Mouse (Mus musculus) kidney, postnatal 4 days (tissue): ENCODE data around the gene Cers2.
A peak's percentile ranks its signal among the peaks of the same experiment; 100 is the strongest.

Source experiments
- DNase-seq, 2 experiments: peaks; one replicate each; pipeline ENCODE4 v3.0.0; 2021; ENCODE audit warnings: mixed read lengths in 2 of 2

The Cers2 gene

DNA sequence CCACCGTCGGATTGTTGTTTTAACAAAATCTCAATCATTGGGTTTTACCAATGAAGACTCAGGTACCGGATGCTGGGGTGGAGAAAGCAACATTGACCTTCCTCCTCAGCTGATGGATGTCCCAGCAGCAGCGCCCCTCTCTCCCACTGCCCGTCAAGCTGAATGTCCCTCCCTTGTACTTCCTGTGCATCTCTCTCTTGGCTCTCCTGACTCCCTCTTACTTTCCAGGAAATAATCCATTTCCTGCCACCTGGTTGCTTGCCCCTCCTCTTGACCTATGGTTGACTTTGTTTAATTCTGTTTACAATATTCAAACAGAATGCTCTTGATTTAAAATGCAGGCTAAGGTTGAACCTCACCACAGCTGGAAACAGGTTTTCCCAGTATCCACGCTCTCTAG lies 24.4 kb upstream of the Cers2 start:
- no peak for DNase-seq

DNA sequence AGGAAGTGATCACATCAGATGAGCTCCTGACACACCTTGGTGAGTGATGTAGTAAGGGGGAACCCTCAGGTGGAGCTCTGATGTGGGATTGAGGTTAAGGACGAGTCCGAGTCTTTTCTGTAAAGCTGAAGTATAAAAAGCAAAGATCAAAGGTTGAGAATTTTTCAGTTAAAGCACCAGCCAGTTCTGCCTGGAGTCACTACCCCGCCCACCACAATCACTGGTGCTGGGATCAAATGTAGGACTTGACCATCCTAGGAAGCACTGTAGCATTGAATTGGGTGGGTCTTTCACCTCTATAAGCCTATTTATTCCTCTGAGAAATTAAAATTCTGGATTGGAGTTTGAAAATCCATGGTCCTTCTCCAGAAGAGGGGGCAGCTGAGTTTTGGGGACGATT lies 23.6 kb upstream of the Cers2 start:
- no peak for DNase-seq

DNA sequence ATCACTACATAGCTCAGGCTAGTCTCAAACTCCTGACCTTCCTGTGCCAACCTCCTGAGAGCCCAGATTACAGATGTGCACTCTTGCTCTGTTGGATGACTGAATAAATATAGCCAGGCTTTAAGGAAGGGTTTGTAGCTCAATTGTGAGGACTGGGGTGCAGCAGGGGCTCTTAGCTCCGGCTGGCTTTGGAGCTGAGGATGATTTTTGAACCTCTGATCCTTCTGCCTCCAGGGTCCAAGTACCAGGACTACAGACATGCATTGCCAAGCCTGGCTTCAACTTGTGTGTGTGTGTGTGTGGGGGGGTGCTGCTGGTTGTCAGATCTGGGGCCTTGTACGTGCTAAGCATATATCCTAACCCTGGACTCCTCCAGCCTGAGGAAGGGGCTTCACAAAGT lies 21.7 kb upstream of the Cers2 start:
- no peak for DNase-seq

DNA sequence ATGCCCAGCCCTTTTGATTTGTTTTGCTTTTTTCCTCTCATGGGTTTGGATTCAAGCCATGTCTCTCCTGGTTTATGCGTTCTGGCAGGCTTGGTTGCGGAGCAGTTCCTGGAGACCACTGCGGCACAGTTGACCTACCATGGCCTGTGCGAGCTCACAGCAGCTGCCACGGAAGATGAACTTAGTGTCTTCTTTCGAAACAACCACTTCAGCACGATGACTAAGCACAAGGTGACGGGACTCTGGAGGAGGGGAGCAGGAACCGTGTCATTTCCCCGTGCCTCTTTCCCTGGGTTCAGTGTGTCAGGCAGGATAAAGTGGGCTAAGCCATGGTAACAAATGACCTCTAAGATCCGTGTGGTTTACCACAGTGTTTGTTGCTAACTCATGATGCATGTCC lies 21.1 kb upstream of the Cers2 start:
- DNase-seq: peak in 1 of 2 experiments; percentile 30

DNA sequence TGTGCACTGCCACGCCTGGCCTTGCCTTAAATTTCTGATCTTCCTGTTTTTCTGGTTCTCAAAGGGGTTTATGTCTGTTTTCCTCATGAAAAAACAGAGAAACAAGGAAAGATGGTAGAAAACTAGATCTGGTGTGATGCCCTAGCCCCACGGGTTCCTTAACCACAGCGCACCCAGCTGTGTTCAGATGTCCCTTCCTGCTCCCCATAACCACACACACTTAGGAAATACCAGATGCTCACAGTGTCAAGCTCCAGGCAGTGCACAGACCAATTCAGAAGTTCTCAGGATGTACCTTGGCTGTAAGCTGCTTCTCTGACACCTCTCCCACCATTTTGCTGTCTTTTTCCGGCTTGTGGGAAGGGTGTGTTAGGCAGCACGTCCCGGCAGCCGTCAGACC lies 20.3 kb upstream of the Cers2 start:
- DNase-seq: no peak

DNA sequence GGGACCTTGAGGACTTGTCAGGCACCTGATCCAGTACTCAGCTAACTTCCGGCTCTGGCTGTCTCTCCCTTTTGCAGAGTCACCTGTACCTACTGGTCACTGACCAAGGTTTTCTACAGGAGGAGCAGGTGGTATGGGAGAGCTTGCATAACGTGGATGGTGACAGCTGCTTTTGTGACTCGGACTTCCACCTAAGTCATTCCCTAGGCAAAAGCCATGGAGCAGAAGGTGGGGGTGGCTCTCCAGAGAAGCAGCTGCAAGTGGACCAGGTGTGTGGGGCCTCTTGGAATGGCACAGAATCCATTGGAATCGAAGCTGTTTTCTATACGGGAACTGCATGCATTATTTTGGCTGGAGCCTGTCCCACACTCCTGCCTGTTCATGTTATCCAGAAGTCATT lies 19.9 kb upstream of the Cers2 start:
- DNase-seq: no peak

DNA sequence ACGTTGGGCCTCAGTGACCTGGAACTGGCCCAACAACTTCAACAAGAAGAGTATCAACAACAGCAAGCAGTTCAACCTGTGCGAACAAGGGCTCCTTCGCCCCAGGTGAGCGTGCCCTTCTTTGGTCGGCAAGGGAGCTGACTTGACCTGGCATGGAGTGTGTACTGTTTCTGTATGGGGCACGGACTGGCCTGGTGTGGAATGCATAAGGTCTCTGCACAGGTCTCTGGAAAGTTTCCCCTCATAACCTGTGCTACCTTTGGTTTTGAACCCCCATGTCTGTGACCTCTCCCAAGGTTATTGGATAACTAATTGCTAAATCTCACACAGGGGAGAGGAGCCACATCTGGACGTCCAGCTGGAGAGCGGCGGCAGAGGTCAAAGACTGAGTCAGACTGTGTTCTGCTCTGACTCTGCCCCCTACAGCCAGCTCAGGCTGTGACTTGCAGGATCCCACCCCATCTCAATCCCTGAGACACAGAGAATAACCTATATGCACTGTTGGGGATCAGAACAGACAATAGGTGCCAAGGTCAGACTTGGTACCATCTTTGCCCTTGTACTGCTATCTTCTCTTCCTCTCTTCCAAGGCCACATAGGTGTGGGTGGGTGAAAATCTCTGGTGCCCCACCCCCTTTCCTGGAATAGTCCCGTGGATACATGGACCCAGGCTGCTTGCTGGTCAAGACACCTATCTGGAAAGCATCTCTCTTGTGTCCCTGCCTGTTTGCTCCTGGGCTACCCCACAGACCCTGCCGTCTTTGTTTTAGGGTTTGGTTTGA lies 19.1 kb upstream of the Cers2 start:
- DNase-seq: peak; percentile 29 to 52

DNA sequence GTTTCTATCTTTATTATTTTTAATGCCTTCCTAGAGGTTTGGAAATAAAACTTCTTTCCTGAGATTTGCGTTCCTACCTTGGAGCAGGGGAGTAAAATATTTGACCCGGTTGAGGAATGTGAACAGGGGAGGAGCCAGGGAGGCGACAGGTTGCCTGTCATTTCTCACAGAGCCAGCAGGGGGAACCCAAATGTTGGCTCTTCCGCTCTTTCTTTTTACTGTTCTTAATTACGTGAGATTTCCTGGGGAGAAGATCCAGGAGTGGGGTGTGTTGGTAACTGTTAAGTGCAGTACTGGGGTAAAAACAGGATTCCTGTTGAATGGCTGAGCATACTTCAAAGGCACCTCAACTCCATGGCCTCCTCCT lies 18.5 kb upstream of the Cers2 start:
- peak; percentile 70 to 76 for DNase-seq

DNA sequence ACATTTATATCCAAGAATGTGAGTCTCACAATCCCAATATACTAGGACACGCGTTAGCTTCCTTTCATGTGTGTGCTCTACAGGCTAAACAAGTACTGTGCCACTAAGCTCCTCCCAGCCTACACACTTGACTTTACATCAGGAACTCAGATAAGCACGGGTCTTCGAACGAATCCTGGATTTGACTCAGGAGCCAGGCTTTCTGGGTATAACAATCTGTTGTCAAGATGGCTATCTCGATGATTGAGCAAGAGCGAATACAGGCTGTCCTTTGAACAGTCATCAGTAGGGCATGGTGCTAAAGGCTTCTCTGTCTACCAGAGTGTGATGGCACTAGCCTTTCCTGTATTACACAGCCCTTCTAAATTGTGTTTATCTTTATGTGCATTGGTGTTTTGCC lies 16.6 kb upstream of the Cers2 start:
- no peak for DNase-seq

DNA sequence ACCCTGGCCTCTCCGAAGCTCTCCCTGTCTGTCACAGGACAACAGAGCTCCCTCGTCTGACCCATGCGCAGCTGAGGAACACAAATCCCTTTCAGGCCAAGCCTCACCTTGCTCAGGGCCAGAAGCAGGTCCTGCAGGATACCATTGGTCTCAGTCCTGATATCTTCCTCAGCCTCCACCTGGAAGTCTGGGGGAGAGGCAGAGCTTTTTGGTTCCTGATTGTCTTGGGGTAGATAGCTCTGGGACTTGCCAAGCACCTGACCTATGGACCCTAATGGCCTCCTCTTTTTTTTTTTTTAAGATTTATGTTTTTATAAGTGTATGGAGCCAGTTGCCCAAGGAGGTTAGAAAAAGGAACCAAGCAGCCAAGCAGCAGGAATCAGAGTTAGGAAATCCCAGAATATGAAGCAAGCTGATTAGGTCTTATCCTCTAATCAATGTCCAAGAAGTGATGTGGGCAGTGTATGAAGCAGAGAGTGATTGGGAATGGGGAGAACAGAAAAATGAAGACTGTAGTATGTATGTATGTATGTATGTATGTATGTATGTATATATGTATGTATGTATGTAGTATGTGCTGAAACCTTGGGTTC lies 13.3 kb upstream of the Cers2 start:
- DNase-seq: no peak

DNA sequence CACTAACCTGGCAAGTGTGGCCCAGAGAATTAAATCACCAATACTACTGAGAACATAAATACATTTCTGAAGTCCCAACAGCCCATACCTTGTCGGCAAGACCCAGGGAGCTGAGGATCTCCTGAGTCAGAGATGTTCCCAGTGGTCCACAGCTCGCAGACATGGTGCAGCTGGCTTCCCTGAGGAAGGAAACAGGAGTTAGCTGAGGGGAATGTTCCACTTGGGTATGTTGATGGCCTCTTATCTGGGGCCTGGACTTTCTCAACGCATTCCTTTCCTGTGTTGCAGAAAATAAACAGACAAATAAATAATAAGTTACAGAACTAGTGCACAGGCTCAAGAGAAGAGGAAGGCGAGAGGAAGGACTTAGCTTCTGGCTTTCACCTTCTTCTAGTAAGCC lies 8.3 kb upstream of the Cers2 start:
- DNase-seq: no peak

DNA sequence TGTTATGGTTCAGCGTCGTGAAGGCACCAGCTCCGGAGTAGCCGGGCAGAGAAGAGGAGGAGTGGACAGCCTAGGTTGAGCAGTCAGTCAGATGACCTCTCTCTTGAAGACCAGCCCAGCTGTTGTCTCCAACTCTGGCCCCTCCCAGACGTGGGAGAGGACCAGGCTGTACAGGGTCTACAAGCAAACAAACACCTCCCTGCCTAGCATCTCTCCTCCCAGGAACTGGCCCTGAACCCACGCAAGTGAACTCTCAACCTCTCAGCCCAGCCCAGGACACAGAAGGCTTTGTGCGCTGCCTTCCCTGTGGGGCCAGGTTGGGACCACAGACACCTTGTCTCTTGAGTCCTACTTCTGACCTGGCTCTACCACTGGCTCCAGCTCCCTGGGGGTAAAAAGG lies 7.5 kb upstream of the Cers2 start, which contains the start of gene Anxa9:
Gene Anxa9, minus strand, starts transcription at position 77 of the 400 bp plus-strand sequence.
- peak; percentile 33 to 54 for DNase-seq

DNA sequence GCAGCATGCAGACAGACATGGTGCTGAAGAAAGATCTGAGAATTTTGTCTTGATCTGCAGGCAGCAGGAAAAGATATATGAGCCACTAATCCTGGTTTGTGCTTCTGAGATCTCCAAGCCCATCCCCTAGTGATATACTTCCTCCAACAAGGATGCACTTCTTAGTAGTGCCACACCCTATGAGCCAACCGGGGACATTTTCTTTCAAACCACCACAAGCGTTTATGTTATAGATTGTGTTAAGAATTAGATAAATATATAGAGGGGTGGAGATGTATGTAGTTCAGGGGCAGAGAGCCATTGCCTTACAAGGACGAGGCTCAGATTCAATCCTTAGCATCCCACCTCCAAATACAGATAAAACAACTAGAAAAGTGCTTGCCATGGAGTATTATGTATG lies 4.1 kb upstream of the Cers2 start:
- DNase-seq: no peak

DNA sequence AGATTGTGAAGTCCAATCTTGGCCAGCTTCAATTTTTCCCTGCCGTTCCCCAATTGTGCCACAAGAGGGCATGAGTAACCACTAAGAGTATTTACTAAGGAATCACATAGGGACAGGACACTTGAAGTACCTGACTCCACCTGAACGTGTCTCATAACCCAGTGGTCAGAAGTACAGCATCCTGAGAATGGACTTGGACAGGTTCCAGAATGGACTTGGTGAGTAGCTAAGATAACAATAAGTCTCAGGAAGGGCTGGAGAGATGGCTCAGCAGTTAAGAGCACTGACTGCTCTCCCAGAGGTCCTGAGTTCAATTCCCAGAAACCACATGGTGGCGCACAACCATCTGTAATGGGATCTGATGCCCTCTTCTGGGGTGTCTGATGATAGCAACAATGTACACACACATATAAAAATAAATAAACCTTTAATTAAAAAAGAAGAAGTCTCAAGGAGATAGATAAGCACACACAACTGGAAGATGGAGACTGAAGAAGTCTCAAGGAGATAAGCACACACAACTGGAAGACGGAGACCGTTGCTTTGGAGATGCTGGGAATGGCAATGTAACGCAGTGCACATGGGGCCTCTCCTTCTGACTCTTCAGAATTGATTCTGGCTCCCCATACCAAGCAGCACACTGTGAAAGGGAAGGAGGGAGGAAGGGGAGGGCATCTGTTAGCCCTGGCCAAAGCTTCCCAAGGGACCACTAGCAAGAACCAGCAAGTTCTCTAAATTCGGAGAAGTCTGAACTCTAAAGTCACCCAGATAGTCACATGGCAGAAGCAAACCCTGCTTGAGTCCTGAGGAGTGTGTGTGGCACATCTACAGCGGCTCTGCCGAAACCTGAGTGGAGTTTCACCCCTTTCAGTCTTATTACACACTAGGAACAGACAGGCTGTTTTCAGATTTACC lies 3.4 kb upstream of the Cers2 start:
- peak; percentile 79 to 84 for DNase-seq

DNA sequence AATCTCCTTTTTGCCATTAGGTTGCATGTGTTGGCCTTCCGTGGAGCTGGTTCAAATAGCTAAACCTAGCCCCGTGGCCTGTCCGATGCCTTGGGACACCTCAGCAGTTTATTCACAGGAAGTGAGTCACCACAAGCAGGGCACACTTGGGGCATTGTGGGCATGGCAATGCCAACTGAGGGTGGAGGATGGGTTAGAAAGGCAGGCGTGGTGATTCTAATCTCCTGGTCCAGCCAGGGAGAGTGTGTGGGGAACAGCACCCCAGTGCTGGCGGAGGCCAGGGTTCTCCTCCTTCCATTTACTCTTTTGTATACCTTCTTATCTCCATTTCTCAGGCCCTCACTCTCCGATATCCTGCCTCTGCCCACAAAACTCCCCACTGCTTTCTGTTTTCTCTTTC lies 2.0 kb upstream of the Cers2 start:
- DNase-seq: no peak

DNA sequence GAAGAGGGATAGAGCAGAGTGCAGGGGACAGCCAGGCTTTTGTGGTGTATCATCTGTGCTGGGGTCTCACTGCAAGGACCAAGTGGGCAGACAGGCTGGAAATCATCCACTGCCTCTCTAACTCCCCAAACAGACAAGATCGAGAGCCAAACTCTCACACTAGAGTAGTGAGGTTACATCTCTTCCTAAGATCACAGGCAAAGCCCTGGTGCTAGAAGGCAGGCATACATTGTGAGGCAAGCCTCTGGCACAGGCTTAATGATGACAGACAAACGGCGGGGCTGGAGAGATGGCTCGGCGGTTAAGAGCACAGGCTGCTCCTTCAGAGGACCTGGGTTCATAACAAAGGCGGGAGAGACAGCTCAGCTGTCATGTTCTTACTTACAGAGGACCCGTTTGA lies 1.1 kb upstream of the Cers2 start:
- DNase-seq: no peak

DNA sequence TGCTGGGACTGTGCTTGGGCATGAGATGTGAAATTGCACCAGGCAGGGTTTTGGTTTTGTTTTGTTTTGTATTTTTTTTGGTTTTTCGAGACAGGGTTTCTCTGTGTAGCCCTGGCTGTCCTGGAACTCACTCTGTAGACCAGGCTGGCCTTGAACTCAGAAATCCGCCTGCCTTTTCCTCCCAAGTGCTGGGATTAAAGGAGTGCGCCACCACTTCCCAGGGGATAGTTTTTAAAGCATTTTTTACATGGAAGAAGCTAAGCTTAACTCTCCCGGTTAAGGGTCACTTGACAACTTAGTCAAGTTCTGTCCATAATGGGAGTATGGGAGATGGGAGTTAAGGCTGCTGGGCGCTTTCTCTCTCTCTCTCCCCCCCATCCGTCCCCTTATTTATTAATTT lies 516 bp upstream of the Cers2 start:
- DNase-seq: no peak

DNA sequence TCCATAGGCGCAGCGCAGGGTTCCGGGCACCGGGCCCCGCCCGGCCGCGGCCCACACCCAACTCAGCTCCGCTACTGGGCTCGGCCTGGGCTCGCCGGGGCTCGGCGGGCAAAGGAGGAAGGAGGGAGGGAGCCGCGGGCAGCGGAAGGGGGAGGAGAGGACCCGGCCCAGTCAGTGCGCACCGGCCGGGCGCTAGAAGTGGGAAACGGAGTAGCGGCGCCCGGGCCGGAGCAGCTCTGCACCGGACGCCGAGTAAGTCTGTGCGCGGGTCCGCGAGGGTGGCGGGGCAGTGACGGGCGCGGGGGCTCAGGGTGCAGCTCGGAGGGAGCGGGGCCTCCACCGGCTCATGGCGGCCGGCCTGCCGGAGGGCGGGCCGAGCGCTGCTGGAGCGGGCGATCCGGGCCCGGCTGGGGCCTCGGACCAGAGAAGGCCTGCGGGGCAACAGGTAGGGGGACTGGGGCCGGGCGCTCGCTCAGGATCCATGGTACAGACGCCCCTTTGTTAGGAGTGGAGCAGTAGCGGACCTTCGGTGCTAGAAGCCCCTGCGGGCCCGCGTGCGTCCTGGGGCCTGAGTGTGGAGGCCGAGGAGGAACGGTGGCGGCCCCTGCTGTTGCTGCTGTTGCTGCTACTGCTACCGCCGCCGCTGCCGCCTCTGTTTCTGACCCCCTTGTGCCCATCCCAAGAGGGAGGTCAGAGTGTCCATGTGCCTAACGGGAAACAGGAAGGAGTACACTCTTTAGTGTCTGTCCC lies 678 bp downstream of the Cers2 start:
- peak; percentile 93 to 96 for DNase-seq

DNA sequence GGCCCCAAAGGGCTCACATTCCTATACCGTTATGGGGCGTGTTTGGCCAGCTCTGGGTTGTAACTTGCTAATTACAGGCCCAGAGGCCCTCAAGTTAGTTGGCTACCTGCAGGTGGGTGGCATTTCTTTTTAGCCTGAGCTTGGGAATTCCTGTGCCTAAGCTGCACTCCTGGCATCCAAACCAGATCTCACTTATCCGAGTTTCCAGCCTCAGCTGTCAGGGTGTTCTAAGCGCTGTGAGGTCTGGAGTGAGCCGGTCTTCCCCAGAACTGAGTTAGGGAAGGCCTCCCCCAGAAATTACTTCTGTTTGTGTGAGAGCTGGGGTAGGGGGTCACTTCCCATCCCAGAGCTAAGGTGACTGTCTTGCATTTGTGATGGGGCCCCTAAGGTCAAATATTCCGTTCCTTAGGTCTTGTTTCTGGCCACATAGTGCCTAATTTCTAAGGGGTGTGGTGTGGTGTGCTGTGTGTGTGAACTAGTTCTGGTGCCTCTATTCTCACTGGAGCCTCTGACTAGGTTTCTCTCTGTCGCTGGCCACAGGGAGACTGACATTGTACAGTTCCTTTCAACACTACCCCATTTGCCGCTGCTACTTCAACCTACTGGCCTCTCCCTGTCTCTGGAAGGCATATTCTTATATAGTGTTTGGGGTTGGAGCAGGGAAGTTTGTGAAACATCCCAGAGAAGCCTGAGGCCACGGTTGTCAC lies 1.4 kb downstream of the Cers2 start:
- DNase-seq: no peak

DNA sequence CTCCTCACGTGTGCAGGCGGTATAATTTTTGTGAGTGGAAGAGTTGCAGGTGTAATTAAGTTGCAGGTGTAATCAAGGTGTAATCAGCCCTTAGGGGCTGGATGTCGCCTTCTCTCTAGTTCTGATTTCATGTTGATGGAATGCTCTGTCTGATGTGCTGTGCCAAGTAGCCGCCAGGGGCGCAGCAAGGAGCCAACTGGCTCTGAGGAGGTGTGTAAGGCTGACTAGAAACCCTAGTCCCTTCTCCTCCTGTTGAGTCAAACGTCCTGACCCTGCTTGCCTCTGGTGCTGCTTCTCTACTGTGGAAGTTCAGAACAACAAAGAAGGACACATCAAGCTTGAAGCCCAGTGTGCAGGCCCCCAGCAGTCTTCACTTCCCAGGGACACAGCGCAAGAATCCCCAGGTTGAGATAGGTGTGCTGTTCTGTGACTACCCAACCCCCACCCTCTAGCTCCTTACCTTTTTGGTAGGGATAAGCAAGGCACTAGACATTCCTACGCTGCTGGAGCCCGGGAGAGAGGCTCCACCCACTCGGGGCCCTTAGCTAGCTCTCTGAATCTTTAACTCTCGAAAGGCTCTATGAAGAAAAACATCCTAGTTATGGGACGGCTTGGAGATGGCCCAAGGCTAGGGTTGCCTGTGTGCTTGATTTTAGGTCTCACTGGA lies 3.0 kb downstream of the Cers2 start:
- peak; percentile 81 to 86 for DNase-seq

DNA sequence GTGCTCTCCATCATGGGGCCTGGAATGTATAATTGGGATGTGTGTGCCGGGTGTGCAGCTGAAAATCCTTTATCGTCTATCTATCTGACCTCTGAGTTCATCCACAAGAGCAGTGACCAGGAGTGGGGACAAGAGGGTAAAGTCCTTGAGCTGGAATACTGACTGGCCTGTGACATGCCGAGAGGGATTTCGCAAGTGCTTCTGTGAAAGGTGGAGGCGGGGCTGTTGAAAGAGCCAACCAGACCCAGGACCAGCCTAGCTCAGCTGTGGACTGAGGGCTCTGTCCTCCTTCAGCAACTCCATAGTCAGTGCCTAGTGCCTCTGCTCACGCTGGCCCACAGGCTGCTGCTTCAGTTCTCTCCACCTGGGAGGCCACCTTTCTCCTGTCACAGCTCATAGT lies 4.0 kb downstream of the Cers2 start:
- peak; percentile 49 to 66 for DNase-seq

DNA sequence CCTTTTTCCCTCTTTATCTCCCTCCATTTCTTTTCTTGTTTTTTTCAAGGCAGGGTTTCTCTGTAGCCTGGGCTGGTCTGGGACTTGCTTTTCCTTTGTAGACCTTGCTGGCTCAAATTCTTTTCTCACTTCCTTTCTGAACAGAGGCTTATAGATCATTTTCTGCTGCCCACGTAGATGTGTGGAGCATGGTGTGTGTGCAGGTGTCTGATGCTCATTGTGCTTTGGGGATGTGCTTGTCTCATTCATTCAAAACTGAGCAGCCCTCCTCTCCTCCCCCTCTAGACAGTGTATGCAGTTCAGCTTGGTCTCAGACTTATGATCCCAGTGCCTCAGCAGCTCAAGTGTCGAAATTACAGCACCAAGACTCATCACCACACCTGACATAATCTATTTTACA lies 4.5 kb downstream of the Cers2 start:
- DNase-seq: no peak
